Mouse (Mus musculus) activated CD4-positive, CD25-positive, alpha-beta regulatory T cell (primary cell): ENCODE measurements around the gene Tex30. TPM values are rescaled to one million over a fixed set of nuclear protein-coding genes. Genes with fewer than 3 reads are reported as not detected.

Source experiments
- polyA plus RNA-seq, 2 experiments: library from polyadenylated mRNA; unstranded; fragments of 100-300 nt; shearing (Covaris generic); gene quantifications; one replicate each; pipeline ENCODE4 v1.2.1; 2017

Gene Tex30
- polyA plus RNA-seq = 10 to 100 TPM; 40.8 to 48.8 TPM

GRCm38 (mm10) chr1:44102259-44102717 lies at the start of gene Tex30:
Tex30 (minus strand) TSS chr1:44102441.

DNA sequence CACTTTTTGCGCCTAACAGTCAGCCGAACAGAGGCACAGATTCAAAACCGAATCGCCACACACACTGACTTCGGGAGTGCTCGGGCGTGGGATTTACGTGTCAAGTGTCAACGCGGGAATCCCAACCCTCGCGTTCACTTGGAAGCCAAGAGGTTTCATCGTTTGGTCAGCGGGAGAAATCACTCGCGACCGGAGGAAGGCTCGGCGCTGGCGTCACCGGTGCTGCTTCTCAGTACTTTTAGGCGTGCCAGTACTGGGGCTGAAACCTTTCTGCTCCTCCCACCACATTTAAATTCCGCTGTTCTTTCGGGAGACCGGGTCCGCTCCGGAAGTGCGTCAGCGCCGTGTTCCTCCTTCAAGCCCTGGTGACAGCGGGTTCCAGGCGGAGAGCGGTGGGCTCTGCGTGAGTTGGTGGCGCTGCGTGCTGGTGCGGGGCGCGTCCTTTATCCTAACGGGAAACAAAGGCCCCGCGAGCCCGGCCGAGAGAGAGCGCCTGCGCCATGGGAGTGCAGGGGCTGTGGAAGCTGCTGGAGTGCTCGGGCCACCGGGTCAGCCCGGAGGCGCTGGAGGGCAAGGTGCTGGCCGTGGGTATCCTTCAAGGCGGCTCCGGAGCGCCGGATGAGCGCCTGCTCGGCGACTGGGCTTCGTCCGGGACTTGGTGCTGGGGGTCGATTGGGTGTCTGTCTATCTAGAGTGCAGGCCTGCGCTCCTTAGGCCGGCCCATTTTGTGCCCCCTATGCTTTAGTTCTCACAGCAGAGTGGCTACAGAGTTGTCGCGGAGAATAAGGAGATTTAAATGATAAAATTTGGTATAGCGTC lies 45.5 kb upstream of the Tex30 start, which contains the start of gene Ercc5:
Ercc5 (plus strand) TSS at position 182 of the 819 bp plus-strand sequence.

GRCm38 (mm10) chr1:44118239-44119054 lies 16.2 kb upstream of the Tex30 start, which contains the start of the genes Kdelc1 and Bivm:
Kdelc1 (minus strand) TSS chr1:44118808.
Bivm (plus strand) TSS chr1:44118957.

GRCm38 (mm10) chr1:44061836-44062235 lies 40.4 kb downstream of the Tex30 start, which contains the start of gene Gm8251:
Gm8251 (minus strand) TSS chr1:44061936.

Other genes with a start within 250 kb of the Tex30 start
- gene Tpp2, start 168.8 kb downstream of the Tex30 start, polyA plus RNA-seq = 100 to 1,000 TPM; 117 to 183 TPM
- under 1 TPM in 1 of 2 experiments, not detected in 1; 0.57 TPM for gene Mettl21c, start 82.4 kb downstream of the Tex30 start, polyA plus RNA-seq
- under 1 TPM in 1 of 2 experiments, not detected in 1; 0.36 TPM for gene Gm8251, start 40.5 kb downstream of the Tex30 start, polyA plus RNA-seq
- gene Kdelc1, start 16.4 kb upstream of the Tex30 start, polyA plus RNA-seq = 10 to 100 TPM in 1 of 2 experiments, 1 to 10 TPM in 1; 8.5 to 13.4 TPM
- 10 to 100 TPM in 1 of 2 experiments, 1 to 10 TPM in 1; 6.4 to 10.1 TPM for gene Bivm, start 16.5 kb upstream of the Tex30 start, polyA plus RNA-seq
- gene Ercc5, start 45.3 kb upstream of the Tex30 start, polyA plus RNA-seq = 10 to 100 TPM; 20.9 to 21.0 TPM
- gene Mettl21e, start 116.5 kb upstream of the Tex30 start, polyA plus RNA-seq = not detected